Mouse (Mus musculus): ENCODE results near the gene Ptprr.

Gene Ptprr

DNA sequence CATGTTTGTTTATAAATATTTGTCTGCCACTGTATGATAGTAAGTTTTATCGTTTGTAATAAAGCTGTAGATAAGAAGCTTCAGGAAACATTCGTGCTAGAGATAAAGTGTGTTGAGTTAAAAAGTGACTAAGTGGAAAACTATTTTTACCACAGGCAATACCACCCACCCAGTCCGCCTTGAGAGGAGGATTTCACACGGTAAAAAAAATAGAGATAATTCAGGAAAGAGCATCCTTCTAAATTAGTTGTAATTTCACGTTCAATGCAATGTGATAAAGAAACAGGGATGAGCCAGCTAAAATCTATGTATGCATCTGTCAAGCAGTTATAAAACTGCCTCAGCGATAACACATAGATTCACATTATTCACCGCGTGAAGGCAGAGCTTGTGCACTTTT is 99.0 kb downstream of the Ptprr start:
- DNase-seq: no peak

DNA sequence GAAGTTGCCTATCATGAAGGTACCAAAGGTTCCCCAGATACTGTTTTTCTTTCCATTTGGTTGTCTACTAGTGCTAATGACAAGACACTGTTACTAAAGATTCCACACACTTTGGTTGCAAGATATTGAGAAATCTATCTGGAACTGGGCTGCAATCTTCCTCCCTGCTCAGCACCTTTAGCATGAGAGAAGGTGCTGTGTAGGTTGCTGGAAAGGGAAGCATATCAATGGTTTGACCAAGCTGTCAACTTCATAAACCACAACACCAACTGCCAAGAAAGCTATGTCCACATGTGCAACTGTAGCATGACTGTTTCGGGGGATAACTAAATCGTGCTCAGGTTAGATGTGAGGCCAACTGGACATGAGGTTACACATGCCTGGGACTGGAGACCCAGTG is 103.5 kb downstream of the Ptprr start:
- DNase-seq: no peak

DNA sequence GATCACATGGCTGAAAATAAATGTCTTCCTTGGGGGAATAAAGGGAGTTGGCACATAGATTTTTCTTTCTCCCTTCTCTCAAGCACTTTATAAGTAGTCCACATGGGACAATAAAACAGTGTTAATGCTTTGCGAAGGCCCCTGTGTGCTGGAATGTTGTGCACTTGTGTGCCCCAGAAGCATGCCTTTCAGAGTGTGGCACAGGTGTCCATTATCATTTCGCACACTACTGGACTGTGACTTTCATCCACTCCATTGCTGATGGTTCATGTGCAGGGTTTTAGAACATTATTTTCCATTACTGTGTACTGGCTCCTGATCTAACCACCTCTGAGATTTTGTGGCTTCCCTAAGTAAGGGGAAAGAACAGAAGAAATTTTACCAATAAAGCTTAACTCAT is 105.8 kb downstream of the Ptprr start:
- DNase-seq: no peak

DNA sequence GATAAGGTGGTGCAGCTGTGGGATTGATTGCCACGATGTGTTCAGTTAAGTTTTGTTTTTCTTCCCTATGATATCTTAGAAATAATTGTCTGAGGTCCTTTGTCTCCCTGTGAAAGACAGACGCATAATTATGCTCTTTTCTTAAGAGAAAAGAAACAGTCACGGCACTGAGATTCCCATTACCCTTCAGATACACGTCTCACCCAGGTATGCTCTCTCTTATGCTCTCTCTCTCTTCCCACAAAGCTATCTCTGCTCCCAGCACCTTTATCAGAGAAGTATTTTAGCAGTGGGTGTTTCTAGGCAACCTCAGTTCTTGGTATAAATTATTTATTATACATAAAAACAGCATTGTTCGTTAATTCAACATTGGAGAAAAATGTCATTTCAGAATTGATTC is 107.4 kb downstream of the Ptprr start:
- no peak for DNase-seq

DNA sequence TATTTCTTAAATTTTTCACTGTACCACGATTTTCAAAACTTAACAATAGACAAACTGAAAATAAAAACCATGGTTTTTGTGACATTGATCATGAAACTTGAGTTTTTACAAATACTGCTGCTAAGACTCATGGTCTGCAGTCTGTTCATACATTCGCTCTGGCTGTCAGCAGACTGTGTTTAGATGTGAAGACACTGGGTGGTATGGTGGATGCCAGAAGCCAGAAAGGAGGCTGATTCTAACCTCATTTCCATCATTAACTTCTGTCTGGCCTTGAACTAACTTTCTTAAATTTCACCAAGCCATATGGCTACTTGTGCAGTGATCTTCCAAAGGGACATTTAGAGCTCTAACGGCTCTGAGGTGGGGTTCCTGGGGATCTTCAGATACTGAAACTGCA is 112.4 kb downstream of the Ptprr start:
- DNase-seq: no peak

DNA sequence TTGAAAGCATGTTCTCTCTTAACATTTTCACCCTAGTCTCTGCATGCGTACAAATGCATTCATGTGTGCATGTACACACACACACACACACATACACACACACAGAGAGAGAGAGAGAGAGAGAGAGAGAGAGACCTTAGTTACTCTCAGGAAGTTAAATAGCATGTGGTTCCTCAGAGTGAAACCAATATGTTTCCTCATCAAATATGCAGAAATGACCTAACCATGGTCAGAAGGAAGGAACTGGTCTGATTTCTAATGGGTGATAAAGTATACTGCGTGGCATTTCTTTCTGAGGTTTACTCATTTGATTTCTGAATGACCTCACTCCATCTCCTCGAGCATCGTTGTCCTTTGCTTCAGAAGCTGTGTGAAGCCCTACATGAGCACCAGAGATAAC is 113.2 kb downstream of the Ptprr start:
- DNase-seq: no peak

DNA sequence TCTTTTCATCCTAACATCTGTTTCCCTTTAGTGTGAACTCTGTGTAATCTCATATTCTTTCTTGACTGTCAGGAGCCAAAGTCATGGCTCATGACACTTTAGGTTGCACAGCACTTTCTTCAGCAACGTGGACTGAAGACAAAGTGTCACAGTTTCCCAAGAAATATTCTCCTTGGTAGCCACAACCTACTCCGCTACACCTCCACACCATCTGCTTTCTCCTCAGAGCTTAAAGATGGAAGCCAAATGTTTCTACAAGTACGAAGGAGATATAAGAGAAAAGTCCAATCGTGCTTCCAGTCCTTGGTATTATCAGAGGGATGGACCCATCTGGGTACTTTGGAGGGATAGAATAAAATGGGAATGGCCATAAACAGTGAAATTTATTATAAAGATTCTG is 114.2 kb downstream of the Ptprr start:
- DNase-seq: no peak

DNA sequence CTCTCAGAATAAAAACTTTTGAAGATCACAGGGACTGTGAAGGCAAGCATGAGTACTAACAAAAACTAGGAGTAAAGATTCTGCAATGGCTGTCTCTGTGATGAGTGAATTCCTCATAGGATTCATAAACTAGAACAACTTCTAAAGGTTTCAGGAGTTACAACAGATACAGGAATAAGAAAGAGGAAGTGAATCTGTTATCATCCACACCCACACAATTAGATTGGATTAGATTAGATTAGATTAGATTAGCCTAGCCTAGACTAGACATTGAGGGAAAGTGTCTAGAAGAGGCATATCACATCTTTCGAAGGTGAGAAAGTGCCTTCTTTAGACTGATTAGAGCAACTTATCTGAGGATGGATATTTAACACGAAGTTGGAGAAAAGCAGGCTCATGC is 117.2 kb downstream of the Ptprr start:
- DNase-seq: no peak

DNA sequence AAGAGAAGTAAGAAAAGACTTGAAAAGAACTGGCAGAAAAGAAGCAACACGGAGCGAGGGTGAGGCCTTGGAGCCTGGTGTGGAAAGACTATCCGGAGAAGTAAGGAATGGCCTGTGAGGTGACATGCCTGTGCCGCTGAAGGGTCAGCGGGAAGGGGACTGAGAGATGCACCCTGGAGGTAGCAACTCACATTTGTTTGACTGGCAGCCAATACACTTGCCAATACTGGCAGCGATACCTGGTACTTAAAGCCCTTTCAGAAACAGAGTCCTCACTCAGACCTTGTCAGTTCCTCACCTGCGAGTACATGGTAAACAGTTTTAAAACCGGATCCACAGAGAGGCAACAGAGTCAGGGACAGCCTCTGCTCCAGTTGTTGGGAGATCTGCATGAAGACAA is 122.2 kb downstream of the Ptprr start:
- peak; percentile 22 for DNase-seq

DNA sequence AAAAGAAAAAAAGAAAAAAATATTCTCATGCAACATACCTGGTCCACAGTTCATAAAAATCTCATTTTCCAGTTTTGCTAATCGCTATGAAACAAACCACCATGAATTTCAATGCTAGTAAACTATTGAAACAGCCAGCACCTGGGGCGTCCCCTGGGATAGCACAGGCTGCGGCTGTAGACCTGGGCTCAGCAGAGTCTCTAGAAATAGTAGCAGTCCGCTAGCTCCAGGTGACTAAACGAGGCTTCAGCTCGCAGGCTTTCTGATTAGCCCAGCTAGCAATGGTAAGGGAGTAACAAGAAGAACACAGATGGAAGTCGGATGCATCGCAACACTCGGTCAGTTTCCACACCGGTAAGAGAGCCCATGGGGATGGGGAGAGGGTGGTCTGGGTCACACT is 125.7 kb downstream of the Ptprr start:
- peak; percentile 13 for DNase-seq

DNA sequence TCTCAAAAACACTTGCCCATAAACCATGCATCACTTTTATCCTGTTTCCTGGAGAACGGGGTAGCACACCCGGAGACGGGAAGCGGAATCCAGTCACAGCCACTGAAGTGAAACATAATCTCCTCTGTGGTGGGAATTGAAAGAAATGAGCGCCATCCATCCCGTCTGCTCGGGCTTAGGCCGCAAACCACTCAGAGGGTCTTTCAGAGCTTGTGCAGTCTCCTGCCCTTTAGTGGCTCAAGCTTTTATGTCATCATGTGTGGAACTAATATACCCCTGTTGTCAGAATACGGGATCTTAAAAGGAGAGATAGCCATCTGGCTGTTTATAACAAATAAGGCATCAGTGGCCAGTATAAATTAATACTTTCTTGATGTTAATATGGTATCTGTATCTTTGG is 128.1 kb downstream of the Ptprr start:
- DNase-seq: no peak

DNA sequence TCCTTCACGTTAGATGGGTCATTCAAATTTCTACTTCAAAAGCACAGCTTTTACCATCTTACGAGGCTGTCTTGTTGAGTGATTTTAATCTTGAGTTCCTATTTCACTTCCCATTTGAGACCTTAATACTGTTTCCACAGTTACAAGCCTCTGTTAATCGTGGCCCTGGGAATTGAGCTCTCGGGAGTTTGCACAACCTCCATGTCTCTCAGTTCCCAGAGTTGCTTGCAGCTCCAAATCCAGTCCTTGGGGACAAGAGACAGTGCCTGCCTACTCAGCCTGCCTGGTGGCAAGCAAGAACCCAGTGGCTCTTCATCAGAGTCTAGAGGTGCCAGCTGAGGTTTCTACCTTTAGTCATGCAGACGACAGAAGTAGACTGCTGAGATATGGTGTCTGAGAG is 136.7 kb downstream of the Ptprr start:
- no peak for DNase-seq

DNA sequence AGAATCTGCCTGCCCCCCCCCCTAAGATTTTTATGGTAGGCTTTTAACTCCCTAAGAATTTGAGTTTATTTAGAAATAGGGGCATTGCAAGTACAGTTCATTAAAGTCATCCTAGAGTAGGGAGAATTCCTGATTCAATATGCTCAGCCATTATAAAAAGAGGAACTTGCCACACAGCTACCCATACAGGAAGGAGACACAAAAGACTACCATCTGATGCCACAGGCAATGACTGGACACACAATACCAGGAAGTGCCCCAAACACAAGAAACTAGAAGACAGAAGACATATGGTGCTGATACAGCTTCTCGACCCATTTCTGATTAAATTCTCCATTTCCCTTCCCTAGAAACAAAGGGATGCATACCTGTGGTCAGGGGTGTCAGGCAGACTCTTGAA is 138.7 kb downstream of the Ptprr start:
- DNase-seq: no peak

DNA sequence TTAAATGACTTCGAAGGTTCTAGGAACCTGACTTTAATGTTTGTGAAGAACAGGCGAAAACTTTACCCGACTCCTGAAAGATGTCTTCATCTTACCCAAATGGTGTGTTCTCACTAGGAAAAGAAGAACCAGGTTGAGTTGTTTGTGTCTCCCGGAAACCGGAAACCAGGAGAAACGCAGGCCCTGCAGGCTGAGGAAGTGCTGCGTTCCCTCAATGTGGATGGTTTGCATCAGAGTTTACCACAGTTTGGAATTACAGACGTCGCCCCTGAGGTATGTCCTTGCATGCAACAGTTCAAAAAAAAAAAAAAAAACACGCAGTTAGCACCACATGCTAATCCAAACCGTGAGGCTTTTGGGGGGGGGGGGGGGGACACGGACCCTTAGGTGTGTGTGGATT is 144.3 kb downstream of the Ptprr start:
- no peak for DNase-seq

DNA sequence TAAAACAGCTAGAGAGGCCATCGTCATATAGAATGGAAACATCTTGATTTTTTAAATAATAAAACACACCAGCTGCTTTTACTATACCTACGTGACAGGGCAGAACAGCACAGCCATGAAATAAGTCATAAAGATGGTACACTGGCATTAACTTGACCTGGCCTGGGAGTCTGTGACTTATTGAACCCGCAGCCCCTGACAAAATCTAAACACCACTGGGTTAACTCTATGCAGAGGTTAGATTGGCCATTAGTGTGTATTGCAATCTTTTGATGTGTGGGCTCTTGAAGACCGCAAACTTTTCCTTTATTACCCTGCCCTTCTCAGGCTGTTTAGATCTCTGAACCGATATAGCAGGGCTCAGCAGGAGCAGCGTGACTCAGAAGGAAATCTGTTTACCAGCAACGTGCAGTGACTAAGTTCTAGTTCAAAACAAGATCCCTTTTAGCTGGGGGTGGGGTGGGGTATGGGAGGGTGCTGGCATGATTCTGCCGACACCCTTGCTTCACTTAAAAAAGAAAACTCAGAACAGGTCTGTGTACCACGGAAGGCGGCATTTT is 157.4 kb downstream of the Ptprr start:
- no peak for DNase-seq

DNA sequence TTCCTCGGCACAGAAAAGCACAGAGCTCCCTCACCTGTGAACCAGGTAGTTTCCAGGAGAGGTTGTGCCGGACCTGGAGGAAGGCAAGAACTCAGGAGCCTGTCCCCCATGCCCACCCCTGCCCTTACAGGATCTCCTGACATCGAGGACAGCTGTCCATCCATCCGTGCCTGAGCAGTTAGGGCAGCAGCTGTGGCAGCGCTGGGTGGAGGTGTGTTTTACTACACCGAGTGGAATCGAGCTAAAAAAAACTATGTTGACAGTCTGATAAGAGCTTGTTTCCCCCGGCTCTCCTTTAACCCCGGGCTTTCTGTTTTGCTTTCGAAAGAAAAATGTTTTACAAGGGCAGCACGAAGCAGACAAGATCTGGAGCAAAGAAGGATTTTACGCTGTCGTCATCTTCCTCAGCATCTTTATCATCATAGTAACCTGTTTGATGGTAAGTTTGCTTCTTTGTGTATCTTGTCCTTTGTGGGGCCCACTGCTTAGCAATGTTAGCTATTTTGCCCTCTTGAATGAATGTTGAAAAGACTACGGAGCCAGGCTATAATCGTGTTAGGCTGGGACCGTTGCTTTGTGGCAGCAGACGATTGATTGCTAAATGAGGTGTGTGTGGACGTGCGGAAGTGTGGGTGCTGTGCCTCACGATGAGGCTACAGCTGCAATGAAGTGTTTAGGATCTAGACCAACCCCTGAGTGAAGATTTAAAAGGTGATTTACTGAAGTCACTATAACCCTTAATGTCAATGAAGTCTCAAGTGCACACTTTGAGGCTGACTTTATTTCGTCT is 159.6 kb downstream of the Ptprr start:
- no peak for DNase-seq

DNA sequence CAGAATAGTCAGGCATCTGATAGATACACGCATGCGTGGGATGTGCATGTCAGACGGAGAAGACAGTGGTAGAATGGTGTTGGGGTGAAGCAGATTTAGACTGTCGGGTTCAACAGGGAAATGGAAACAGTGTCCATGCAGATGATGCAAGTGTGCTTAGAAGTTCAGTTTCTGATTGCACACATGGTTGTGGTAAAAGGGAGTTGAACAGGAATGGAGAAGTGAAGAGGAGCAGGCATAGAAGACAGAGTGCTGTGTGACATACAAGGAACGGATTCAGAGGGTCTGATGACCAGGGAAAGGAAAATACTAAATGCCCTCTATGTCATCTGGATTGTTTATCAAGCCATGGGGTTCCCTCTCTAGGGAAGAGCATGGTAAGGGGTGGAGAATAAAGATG is 163.2 kb downstream of the Ptprr start:
- DNase-seq: no peak

DNA sequence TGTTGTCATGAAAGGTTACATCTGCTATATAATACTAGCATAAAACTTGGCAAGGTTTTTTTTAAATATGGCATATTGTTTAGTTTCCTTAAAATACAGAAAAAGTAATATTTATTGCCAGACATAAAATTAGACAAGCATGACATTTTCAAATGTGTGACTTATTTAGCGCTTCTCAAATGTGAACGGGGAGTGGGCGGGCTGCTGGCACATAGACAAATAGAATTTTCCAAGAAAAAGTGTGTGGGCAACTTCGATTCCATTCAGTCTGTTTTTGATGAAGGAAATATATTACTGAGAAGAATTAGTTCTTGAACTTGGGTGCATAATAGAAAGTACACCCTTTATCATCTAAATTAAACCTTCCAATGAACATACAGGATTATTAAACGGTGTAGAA is 164.2 kb downstream of the Ptprr start:
- DNase-seq: no peak

DNA sequence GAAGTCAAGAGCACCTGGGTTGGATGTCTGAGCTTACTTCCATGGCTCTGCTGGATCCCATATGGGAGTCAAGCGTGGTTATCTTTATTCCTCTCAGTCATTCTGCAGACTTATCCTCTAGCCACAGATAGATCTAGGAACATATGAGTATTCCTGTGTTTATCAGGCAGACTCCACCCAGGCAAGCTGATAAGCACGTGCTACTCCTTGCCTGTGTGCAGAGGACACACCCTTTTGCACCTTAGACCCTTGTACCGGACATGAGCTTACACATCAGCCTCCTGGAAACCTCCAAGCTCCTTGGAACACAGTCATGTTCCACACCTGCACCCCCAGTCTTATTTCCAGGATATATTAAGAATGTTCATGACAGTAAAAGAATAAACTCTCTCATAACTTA is 165.2 kb downstream of the Ptprr start:
- no peak for DNase-seq

DNA sequence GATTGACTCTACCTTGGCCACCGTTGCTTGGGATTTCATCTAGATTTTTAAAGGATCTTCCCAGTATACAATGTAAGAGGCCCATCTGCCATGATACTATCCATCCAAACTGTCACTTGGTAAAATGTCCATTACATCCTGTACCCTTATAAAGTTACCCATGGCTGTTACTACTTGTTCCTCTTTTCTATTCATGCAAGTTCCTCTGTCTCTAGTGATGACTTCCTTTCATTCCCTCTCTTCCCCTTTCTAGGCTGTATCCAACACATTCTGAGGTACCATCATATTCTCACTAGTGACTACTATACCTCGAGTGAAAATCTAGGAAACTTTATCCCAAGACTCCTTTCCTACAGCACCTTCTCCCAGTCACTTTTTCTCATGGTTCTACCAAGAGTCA is 173.7 kb downstream of the Ptprr start:
- no peak for DNase-seq

DNA sequence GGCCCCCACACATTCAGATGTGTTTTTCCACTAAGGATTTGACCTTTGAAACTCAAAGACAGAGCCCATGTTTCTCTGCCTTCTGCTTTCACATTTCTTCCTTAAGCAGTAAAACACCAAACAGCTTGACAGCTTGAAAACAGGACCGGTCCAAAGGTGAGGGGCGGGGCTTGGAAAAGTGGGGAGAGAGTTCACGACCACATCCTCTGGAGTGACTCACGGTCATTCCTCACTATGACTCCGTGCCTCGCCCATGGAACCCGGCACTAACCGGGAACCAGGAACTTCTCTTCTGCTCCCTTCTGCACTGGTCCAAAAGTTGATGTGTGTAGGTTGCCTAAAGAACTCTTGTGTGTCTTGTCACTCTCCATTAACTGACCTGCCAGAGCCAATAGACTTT is 174.3 kb downstream of the Ptprr start:
- DNase-seq: no peak

DNA sequence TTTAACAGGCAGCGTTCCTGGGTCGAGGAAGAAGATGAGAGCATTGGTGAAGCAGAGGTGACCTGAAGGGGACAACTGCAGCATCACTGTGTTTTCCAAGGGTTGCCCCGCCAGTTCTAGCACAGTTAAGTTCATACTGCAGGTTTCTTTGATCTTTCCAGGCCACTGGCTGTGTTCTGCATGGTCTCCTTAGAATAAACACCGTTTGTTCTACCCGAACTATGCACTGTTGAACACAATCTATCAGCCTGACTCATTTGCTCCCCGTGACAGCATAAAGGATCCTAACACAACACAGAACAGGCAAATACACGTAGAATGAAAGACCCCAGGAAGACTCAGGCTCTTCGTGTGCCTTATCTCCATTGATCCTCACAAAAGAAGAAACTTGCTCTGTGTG is 176.4 kb downstream of the Ptprr start:
- DNase-seq: no peak

DNA sequence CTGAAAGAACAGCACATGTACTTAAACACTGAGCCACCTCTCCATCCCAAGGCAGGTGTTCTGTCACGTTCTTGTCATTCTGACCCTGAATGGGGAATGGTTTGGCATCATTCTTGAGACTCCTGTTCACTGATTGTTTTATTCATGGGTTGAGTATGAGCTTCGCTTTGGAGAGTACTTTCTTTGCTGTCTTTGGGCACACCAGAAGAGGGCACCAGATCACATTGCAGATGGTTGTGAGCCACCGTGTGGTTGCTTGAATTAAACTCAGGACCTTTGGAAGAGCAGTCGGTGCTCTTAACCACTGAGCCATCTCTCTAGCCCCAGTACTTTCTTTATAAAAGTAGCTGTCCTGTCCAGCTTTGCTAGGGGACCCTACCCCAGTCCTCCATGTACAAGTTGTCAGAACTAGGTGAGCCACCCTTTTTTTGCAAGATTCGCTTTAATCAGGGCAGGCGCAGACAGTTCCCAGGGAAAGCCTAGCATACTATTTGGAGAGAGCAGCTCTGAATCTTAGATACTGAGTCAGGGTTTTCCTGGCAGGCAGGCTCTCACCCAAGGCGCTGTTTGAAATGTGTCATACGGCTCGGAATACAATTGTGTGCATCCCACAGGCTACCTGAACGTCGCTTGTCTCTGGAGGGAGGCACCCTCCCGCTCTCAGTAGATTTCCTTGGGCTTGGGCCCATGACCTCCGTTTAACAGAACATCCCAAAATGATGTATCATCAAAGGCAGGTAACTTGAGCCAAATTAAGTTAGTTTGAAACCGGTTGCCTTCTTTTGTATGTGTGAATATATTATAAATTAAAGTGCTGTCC is 178.8 kb downstream of the Ptprr start:
- DNase-seq: peak; percentile 32

DNA sequence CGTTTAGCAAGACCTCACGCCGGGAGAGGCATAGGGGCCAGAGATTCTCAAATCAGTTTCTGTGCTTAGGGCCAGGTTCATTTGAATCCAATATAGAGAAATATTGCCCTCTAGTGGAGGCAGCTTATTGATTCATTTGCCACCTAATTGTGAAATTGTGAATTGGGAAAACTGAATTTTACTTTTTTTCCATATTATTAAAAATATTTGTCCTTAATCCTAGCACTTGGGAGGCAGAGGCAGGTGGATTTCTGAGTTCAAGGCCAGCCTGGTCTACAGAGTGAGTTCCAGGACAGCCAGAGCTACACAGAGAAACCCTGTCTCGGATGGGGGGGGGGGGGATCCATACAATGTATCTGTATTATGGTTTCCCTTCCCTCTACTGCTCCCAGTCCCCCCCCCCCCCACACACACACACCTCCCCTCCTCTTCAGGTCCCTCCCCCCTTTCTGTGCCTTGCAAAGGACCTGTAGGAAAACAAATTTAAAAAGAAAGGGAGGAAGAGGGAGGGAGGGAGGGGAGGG is 179.5 kb downstream of the Ptprr start:
- DNase-seq: peak; percentile 25
